ENCODE assay signal across 8 mouse cellular contexts in the genomic region with DNA sequence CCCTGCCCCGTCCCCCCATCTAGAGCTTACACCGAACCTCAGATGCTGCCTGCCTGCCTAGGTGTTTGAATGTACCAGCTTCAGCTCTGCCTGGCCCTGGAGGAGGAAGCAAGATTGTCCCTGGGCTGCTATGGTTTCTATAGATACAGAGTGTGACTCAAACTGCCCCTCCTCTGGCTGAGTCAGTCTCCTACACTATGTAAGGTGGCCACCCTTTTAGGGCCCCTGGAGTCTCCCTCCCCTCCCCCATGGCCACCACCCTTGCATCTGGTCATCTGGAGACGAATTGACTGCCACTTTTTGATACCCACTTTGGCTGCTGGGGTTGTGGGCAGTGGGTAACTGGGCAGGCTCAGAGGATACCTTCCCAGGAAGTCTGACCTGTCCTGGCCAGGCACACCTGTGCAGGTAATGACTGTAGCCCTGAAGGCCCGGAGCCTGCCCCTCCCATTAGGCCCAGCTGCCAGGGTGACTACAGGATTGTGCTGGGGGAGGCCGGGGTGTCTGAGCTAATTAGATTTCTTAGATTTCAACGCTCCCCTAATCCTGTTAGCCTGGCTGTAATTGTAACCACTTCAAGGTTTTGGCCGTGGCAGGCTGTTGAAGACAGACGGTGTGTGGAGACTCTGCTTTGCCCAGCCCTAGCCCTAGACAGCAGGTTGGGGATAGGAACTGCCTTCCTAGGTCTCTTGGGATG. TPM values are rescaled to one million over a fixed set of nuclear protein-coding genes. Genes with fewer than 3 reads are reported as not detected.
DNase-seq lines count a peak whose midpoint lies in the region; ATAC-seq and TF ChIP-seq lines count a peak whose summit lies in the region.

No protein-coding gene starts in this region.

- H3K27me3 ChIP-seq in forebrain, embryonic 11.5 days (ENCODE audit: control insufficient read depth, insufficient read depth, low read length), result no peaks in the 10 kb centered on the region
- H3K27me3 ChIP-seq in forebrain, postnatal 0 days (ENCODE audit: insufficient read depth, low read length), result no peaks in the 10 kb centered on the region
- H3K27me3 ChIP-seq in CH12.LX (replicated peaks), result no peaks in the 10 kb centered on the region
- no peaks in the 10 kb centered on the region for H3K27me3 ChIP-seq in hindbrain, postnatal 0 days (ENCODE audit: insufficient read depth, low read length)
- no peaks in the 10 kb centered on the region for H3K27me3 ChIP-seq in midbrain, embryonic 12.5 days

- TF ChIP-seq POLR2A in CH12.LX (IDR thresholded peaks at IDR 0.05; ENCODE audit: low read depth, low read length), result no peak

- no peak for TF ChIP-seq RAD21 in CH12.LX (IDR thresholded peaks at IDR 0.05; ENCODE audit: low read depth, low read length)

- intact Hi-C loops in gastrocnemius, postnatal 36 days (cut with DNase I), result loop anchor here (5.0 kb wide), 1 partner anchor 98 kb away; no protein-coding TSS in a partner anchor

- peaks cover 68% of the 10 kb centered on the region for H3K79me2 ChIP-seq in CH12.LX (replicated peaks; ENCODE audit: control insufficient read depth, extremely low read depth, insufficient read depth, poor library complexity, severe bottlenecking)

- no peak for TF ChIP-seq EP300 in CH12.LX (IDR thresholded peaks at IDR 0.05; ENCODE audit: low read length)

- dilution Hi-C loops in CH12.LX (cut with MboI; ENCODE audit: extremely low pct_ligation_motif_present, extremely low pct_unique_long_range_greater_than_20kb, low sequenced_read_pairs), result no loop called here

- H3K4me3 ChIP-seq in forebrain, embryonic 11.5 days (ENCODE audit: low read depth, low read length), result no peak overlapping the region
- H3K4me3 ChIP-seq in forebrain, postnatal 0 days (ENCODE audit: low read depth, low read length), result no peak overlapping the region
- H3K4me3 ChIP-seq in CH12.LX (replicated peaks in 1 of 3; ENCODE audit: low read depth in 2 of 3, low read length in 2 of 3, poor library complexity in 1 of 3), result no peak overlapping the region
- H3K4me3 ChIP-seq in hindbrain, postnatal 0 days (ENCODE audit: low read length), result no peak overlapping the region
- H3K4me3 ChIP-seq in midbrain, embryonic 12.5 days, result peak overlapping the region; percentile 10; the same call in 1 of the 2 replicates

- no peak for ATAC-seq in forebrain, embryonic 11.5 days (replicated peaks; ENCODE audit: low FRiP score)
- ATAC-seq in forebrain, postnatal 0 days, result no peak
- no peak for ATAC-seq in hindbrain, postnatal 0 days
- peak; percentile 39 for ATAC-seq in midbrain, embryonic 12.5 days (ENCODE audit: low FRiP score, low read depth)

- H3K9me3 ChIP-seq in forebrain, embryonic 11.5 days (ENCODE audit: control insufficient read depth, low read length), result no peaks in the 10 kb centered on the region
- no peaks in the 10 kb centered on the region for H3K9me3 ChIP-seq in forebrain, postnatal 0 days (ENCODE audit: low read length)
- no peaks in the 10 kb centered on the region for H3K9me3 ChIP-seq in CH12.LX (replicated peaks; ENCODE audit: low read length)
- no peaks in the 10 kb centered on the region for H3K9me3 ChIP-seq in hindbrain, postnatal 0 days (ENCODE audit: low read length)
- no peaks in the 10 kb centered on the region for H3K9me3 ChIP-seq in midbrain, embryonic 12.5 days

- no peak for DNase-seq in forebrain, embryonic 11.5 days (ENCODE audit: low spot score)
- DNase-seq in forebrain, postnatal 0 days, result no peak
- no peak for DNase-seq in CH12.LX (ENCODE audit: extremely low read depth)
- no peak for DNase-seq in hindbrain, postnatal 0 days (ENCODE audit: low spot score)
- DNase-seq in gastrocnemius, postnatal 36 days, result no peak
- no peak for DNase-seq in frontal cortex, postnatal 10 days (ENCODE audit: low spot score in 2 of 2)
- no peak for DNase-seq in thymus, adult 18-20 months

- TF ChIP-seq CTCF in forebrain, postnatal 0 days (IDR thresholded peaks at IDR 0.05; ENCODE audit: low read depth), result no peak
- no peak for TF ChIP-seq CTCF in CH12.LX (conservative IDR thresholded peaks at IDR 0.05 in 1 of 2, IDR thresholded peaks at IDR 0.05 in 1 of 2; ENCODE audit: low read depth in 2 of 2, low read length in 2 of 2)
- TF ChIP-seq CTCF in hindbrain, postnatal 0 days (IDR thresholded peaks at IDR 0.05; ENCODE audit: low read depth), result no peak

- no peaks in the 10 kb centered on the region for H3K36me3 ChIP-seq in forebrain, embryonic 11.5 days (ENCODE audit: control insufficient read depth, insufficient read depth, low read length)
- no peaks in the 10 kb centered on the region for H3K36me3 ChIP-seq in forebrain, postnatal 0 days (ENCODE audit: insufficient read depth)
- peaks cover 0 to 7% of the 10 kb centered on the region in 2 experiments for H3K36me3 ChIP-seq in CH12.LX (replicated peaks in 1 of 2; ENCODE audit: control insufficient read depth in 1 of 2, insufficient read depth in 1 of 2, low read length in 1 of 2)
- no peaks in the 10 kb centered on the region for H3K36me3 ChIP-seq in hindbrain, postnatal 0 days (ENCODE audit: insufficient read depth, low read length)
- H3K36me3 ChIP-seq in midbrain, embryonic 12.5 days, result no peaks in the 10 kb centered on the region

- 0 out of 2 replicates have a peak overlapping the region, but pooled peaks have one; percentile 13 for H3K4me2 ChIP-seq in forebrain, embryonic 11.5 days (ENCODE audit: low read depth, low read length, severe bottlenecking)
- H3K4me2 ChIP-seq in forebrain, postnatal 0 days (ENCODE audit: low read depth), result no peak overlapping the region
- no peak overlapping the region for H3K4me2 ChIP-seq in CH12.LX (ENCODE audit: insufficient read depth, low read depth, poor library complexity, severe bottlenecking)
- peak overlapping the region; percentile 36 for H3K4me2 ChIP-seq in hindbrain, postnatal 0 days (ENCODE audit: low read depth, low read length)
- H3K4me2 ChIP-seq in midbrain, embryonic 12.5 days (replicated peaks), result peak overlapping the region; percentile 96

- H3K9ac ChIP-seq in forebrain, embryonic 11.5 days (ENCODE audit: low read length), result no peak overlapping the region
- no peak overlapping the region for H3K9ac ChIP-seq in forebrain, postnatal 0 days
- no peak overlapping the region for H3K9ac ChIP-seq in CH12.LX (ENCODE audit: insufficient read depth, low read depth)
- 0 out of 2 replicates have a peak overlapping the region, but pooled peaks have one; percentile 21 for H3K9ac ChIP-seq in hindbrain, postnatal 0 days (replicated peaks; ENCODE audit: low read length)
- peak overlapping the region; percentile 34; the same call in 1 of the 2 replicates for H3K9ac ChIP-seq in midbrain, embryonic 12.5 days (replicated peaks)

- in situ Hi-C loops in CH12.LX (cut with MboI; ENCODE audit: low pct_ligation_motif_present, low pct_unique_long_range_greater_than_20kb, low sequenced_read_pairs), result loop anchor here (10.0 to 25.0 kb wide), 2 partner anchors 100 to 977 kb away; partner anchors contain the start of genes Polr3a and Rps24

- peaks cover 61% of the 10 kb centered on the region for H3K4me1 ChIP-seq in forebrain, embryonic 11.5 days (replicated peaks; ENCODE audit: control insufficient read depth, insufficient read depth, low read length)
- peaks cover 26% of the 10 kb centered on the region for H3K4me1 ChIP-seq in forebrain, postnatal 0 days (ENCODE audit: insufficient read depth)
- peaks cover 22 to 62% of the 10 kb centered on the region in 2 experiments for H3K4me1 ChIP-seq in CH12.LX (ENCODE audit: control insufficient read depth in 1 of 2, insufficient read depth in 2 of 2)
- peaks cover 72% of the 10 kb centered on the region for H3K4me1 ChIP-seq in hindbrain, postnatal 0 days (ENCODE audit: insufficient read depth, low read length)
- H3K4me1 ChIP-seq in midbrain, embryonic 12.5 days, result peaks cover 87% of the 10 kb centered on the region

- WGBS in forebrain, embryonic 11.5 days, result 32% methylated on average over 8 of the region's 8 CpGs
- WGBS in forebrain, postnatal 0 days, result 27% methylated on average over 8 of the region's 8 CpGs
- WGBS in hindbrain, postnatal 0 days, result 33% methylated on average over 8 of the region's 8 CpGs
- WGBS in midbrain, embryonic 12.5 days, result 24% methylated on average over 8 of the region's 8 CpGs

- H3K27ac ChIP-seq in forebrain, embryonic 11.5 days (ENCODE audit: low read depth, low read length), result no peak overlapping the region
- no peak overlapping the region for H3K27ac ChIP-seq in forebrain, postnatal 0 days (ENCODE audit: low read depth, low read length)
- H3K27ac ChIP-seq in CH12.LX (ENCODE audit: insufficient read depth, low read depth), result no peak overlapping the region
- H3K27ac ChIP-seq in hindbrain, postnatal 0 days, result no peak overlapping the region
- H3K27ac ChIP-seq in midbrain, embryonic 12.5 days (replicated peaks), result peak overlapping the region; percentile 42

TF ChIP-seq in CH12.LX, 34 proteins besides CTCF, POLR2A, EP300 and RAD21:
- TF ChIP-seq ZMIZ1 (IDR thresholded peaks at IDR 0.05; ENCODE audit: low read depth, low read length), result no peak
- peak; percentile 35; the same call in 1 of the 2 replicates for TF ChIP-seq IRF4 (IDR thresholded peaks at IDR 0.05; ENCODE audit: low read depth, low read length)
- TF ChIP-seq MAFK (IDR thresholded peaks at IDR 0.05; ENCODE audit: insufficient replicate concordance, low read length), result no peak
- no peak for TF ChIP-seq USF2 (conservative IDR thresholded peaks at IDR 0.05; ENCODE audit: low read depth, low read length)

RNA-seq across cellular contexts. Expression of gene Zmiz1, which starts 5.8 kb away (rescaled TPM):
- 70.1 and 71.2 TPM in 2 replicates for polyA plus RNA-seq in forebrain, embryonic 11.5 days (2014; fragmentation: Nextera tagmentation; extraction: Ambion mirVana)
- total RNA-seq in forebrain, postnatal 0 days (2014; rRNA removed), result 48.5 and 75.6 TPM in 2 replicates
- polyA plus RNA-seq in forebrain, postnatal 0 days (2015; fragmentation: Nextera tagmentation; extraction: Ambion mirVana), result 27.7 and 38.0 TPM in 2 replicates
- total RNA-seq in CH12.LX (2012; rRNA removed), result 9.6 and 11.1 TPM in 2 replicates
- 2.0 and 3.7 TPM in 2 replicates for total RNA-seq in CH12.LX (2014; rRNA removed)
- polyA plus RNA-seq in CH12.LX (2012; ENCODE audit: insufficient read length, low read depth), result 31.9 and 45.8 TPM in 2 replicates
- total RNA-seq in hindbrain, postnatal 0 days (2014; rRNA removed), result 129 and 135 TPM in 2 replicates
- polyA plus RNA-seq in hindbrain, postnatal 0 days (2015; fragmentation: Nextera tagmentation; extraction: Ambion mirVana), result 41.9 and 50.6 TPM in 2 replicates
- 79.4 and 82.5 TPM in 2 replicates for polyA plus RNA-seq in midbrain, embryonic 12.5 days (2016; fragmentation: Nextera tagmentation; extraction: Ambion mirVana)
- 10 to 100 TPM; 24.3 to 27.2 TPM for total RNA-seq in gastrocnemius, postnatal 36 days (2021)

Comparison
In these comparisons a context has a peak if more than half of its experiments do, and no peak if none do; other contexts are left out.
1. H3K4me2 ChIP-seq: peak in forebrain, embryonic 11.5 days (single experiment), hindbrain, postnatal 0 days (single experiment) and midbrain, embryonic 12.5 days (single experiment); none in forebrain, postnatal 0 days (single experiment) and CH12.LX (single experiment).
2. H3K9ac ChIP-seq: peak in hindbrain, postnatal 0 days (single experiment) and midbrain, embryonic 12.5 days (single experiment); none in forebrain, embryonic 11.5 days (single experiment), forebrain, postnatal 0 days (single experiment) and CH12.LX (single experiment).